Mouse (Mus musculus): ENCODE results near the gene Mxi1. TPM values are rescaled to one million over a fixed set of nuclear protein-coding genes. Genes with fewer than 3 reads are reported as not detected.

The Mxi1 gene
- total and polyA plus RNA-seq, 2 experiments, result 11.8 to 16.1 TPM

- no peak overlapping the region for H3K9ac ChIP-seq (ENCODE audit: low read depth, low read length)
- H3K27ac ChIP-seq (replicated peaks; ENCODE audit: insufficient read depth, low read depth, low read length), result no peak overlapping the region
- H3K36me3 ChIP-seq (ENCODE audit: control insufficient read depth, insufficient read depth, low read length), result no peaks in the 10 kb centered on the region
- H3K4me3 ChIP-seq (ENCODE audit: insufficient read depth, low read depth, low read length), result no peak overlapping the region
- H3K27me3 ChIP-seq (ENCODE audit: control insufficient read depth, insufficient read depth, low read length), result no peaks in the 10 kb centered on the region
- WGBS, result 87% methylated on average over 19 of the region's 19 CpGs
- H3K79me2 ChIP-seq (ENCODE audit: control insufficient read depth, insufficient read depth, low read length), result no peaks in the 10 kb centered on the region
- H3K4me1 ChIP-seq (ENCODE audit: control insufficient read depth, insufficient read depth, low read length), result no peaks in the 10 kb centered on the region
- DNase-seq (ENCODE audit: extremely low read depth, low read depth, low spot score), result no peak
- TF ChIP-seq CTCF (IDR thresholded peaks at IDR 0.05; ENCODE audit: low read depth, low read length), result no peak
- TF ChIP-seq POLR2A (IDR thresholded peaks at IDR 0.05; ENCODE audit: extremely low read depth, insufficient read depth, low read length), result no peak
These were observed 31.6 kb upstream of the Mxi1 start for GRCm38 (mm10) chr19:53278491-53279415.

- no peaks in the 10 kb centered on the region for H3K36me3 ChIP-seq (ENCODE audit: control insufficient read depth, insufficient read depth, low read length)
- H3K4me1 ChIP-seq (ENCODE audit: control insufficient read depth, insufficient read depth, low read length), result no peaks in the 10 kb centered on the region; the same call in 1 of the 2 replicates
- no peak overlapping the region for H3K27ac ChIP-seq (replicated peaks; ENCODE audit: insufficient read depth, low read depth, low read length)
- H3K9ac ChIP-seq (ENCODE audit: low read depth, low read length), result no peak overlapping the region
- no peak for TF ChIP-seq CTCF (IDR thresholded peaks at IDR 0.05; ENCODE audit: low read depth, low read length)
- TF ChIP-seq POLR2A (IDR thresholded peaks at IDR 0.05; ENCODE audit: extremely low read depth, insufficient read depth, low read length), result no peak
- no peaks in the 10 kb centered on the region for H3K79me2 ChIP-seq (ENCODE audit: control insufficient read depth, insufficient read depth, low read length)
- WGBS, result 92% methylated on average over 8 of the region's 8 CpGs
- no peak overlapping the region for H3K4me3 ChIP-seq (ENCODE audit: insufficient read depth, low read depth, low read length)
- no peaks in the 10 kb centered on the region for H3K27me3 ChIP-seq (ENCODE audit: control insufficient read depth, insufficient read depth, low read length)
- DNase-seq (ENCODE audit: extremely low read depth, low read depth, low spot score), result no peak
These were observed 30.1 kb upstream of the Mxi1 start for GRCm38 (mm10) chr19:53280254-53280653.

- DNase-seq (ENCODE audit: extremely low read depth, low read depth, low spot score), result no peak
- no peak overlapping the region for H3K9ac ChIP-seq (ENCODE audit: low read depth, low read length)
- no peak overlapping the region for H3K27ac ChIP-seq (replicated peaks; ENCODE audit: insufficient read depth, low read depth, low read length)
- no peaks in the 10 kb centered on the region for H3K36me3 ChIP-seq (ENCODE audit: control insufficient read depth, insufficient read depth, low read length)
- no peaks in the 10 kb centered on the region; the same call in 1 of the 2 replicates for H3K4me1 ChIP-seq (ENCODE audit: control insufficient read depth, insufficient read depth, low read length)
- no peak overlapping the region for H3K4me3 ChIP-seq (ENCODE audit: insufficient read depth, low read depth, low read length)
- no peaks in the 10 kb centered on the region for H3K27me3 ChIP-seq (ENCODE audit: control insufficient read depth, insufficient read depth, low read length)
- no peak for TF ChIP-seq CTCF (IDR thresholded peaks at IDR 0.05; ENCODE audit: low read depth, low read length)
- no peak for TF ChIP-seq POLR2A (IDR thresholded peaks at IDR 0.05; ENCODE audit: extremely low read depth, insufficient read depth, low read length)
- no peaks in the 10 kb centered on the region for H3K79me2 ChIP-seq (ENCODE audit: control insufficient read depth, insufficient read depth, low read length)
- WGBS, result 82% methylated on average over 10 of the region's 10 CpGs
These were observed 27.7 kb upstream of the Mxi1 start for GRCm38 (mm10) chr19:53282571-53282970.

GRCm38 (mm10) chr19:53283742-53284141, 26.6 kb upstream of the Mxi1 start:
- H3K27ac ChIP-seq (replicated peaks; ENCODE audit: insufficient read depth, low read depth, low read length), result no peak overlapping the region
- no peaks in the 10 kb centered on the region for H3K79me2 ChIP-seq (ENCODE audit: control insufficient read depth, insufficient read depth, low read length)
- no peaks in the 10 kb centered on the region for H3K27me3 ChIP-seq (ENCODE audit: control insufficient read depth, insufficient read depth, low read length)
- 91% methylated on average over 7 of the region's 7 CpGs for WGBS
- no peak for DNase-seq (ENCODE audit: extremely low read depth, low read depth, low spot score)
- no peak overlapping the region for H3K9ac ChIP-seq (ENCODE audit: low read depth, low read length)
- TF ChIP-seq CTCF (IDR thresholded peaks at IDR 0.05; ENCODE audit: low read depth, low read length) (no peak), POLR2A (IDR thresholded peaks at IDR 0.05; ENCODE audit: extremely low read depth, insufficient read depth, low read length) (no peak)
- H3K4me1 ChIP-seq (ENCODE audit: control insufficient read depth, insufficient read depth, low read length), result no peaks in the 10 kb centered on the region; the same call in 1 of the 2 replicates
- no peaks in the 10 kb centered on the region for H3K36me3 ChIP-seq (ENCODE audit: control insufficient read depth, insufficient read depth, low read length)
- no peak overlapping the region for H3K4me3 ChIP-seq (ENCODE audit: insufficient read depth, low read depth, low read length)

GRCm38 (mm10) chr19:53284268-53285208, 25.8 kb upstream of the Mxi1 start:
- Histone ChIP-seq H3K27ac (replicated peaks; ENCODE audit: insufficient read depth, low read depth, low read length) (no peak overlapping the region), H3K4me1 (ENCODE audit: control insufficient read depth, insufficient read depth, low read length) (no peaks in the 10 kb centered on the region; the same call in 1 of the 2 replicates), H3K36me3 (ENCODE audit: control insufficient read depth, insufficient read depth, low read length) (no peaks in the 10 kb centered on the region), H3K9ac (ENCODE audit: low read depth, low read length) (no peak overlapping the region), H3K27me3 (ENCODE audit: control insufficient read depth, insufficient read depth, low read length) (no peaks in the 10 kb centered on the region), H3K4me3 (ENCODE audit: insufficient read depth, low read depth, low read length) (no peak overlapping the region), H3K79me2 (ENCODE audit: control insufficient read depth, insufficient read depth, low read length) (no peaks in the 10 kb centered on the region)
- 63% methylated on average over 20 of the region's 20 CpGs for WGBS
- peak; percentile 18 for DNase-seq (ENCODE audit: extremely low read depth, low read depth, low spot score)
- TF ChIP-seq POLR2A (IDR thresholded peaks at IDR 0.05; ENCODE audit: extremely low read depth, insufficient read depth, low read length), result no peak
